Mouse (Mus musculus): ENCODE measurements at regions not wholly inside any gene's neighbourhood (a gene's known extent, or its start where the extent isn't known, plus 50 kb on each side); places are given as distances from the start of the nearest gene placed in this dataset.

- no peak for TF ChIP-seq CTCF (IDR thresholded peaks at IDR 0.05; ENCODE audit: control insufficient read depth, insufficient read depth, insufficient read length)
- no peak for TF ChIP-seq MYOG (IDR thresholded peaks at IDR 0.05; ENCODE audit: control insufficient read depth, extremely low read depth, insufficient read length)
These were observed 389.1 kb downstream of the Vrk1 start for GRCm38 (mm10) chr12:106399085-106399484.
